Mouse (Mus musculus) liver, embryonic 15.5 days (tissue): ENCODE results near the gene Syt7. TPM values are rescaled to one million over a fixed set of nuclear protein-coding genes. Genes with fewer than 3 reads are reported as not detected.

Source experiments
- ATAC-seq: fragments of 200-750 bp; cut with Nextera tagmentation; 2 replicates; pipeline ENCODE4 v1.8.0; 2017; ENCODE audit warnings: moderate number of reproducible peaks, mild to moderate bottlenecking, moderate library complexity; ENCODE audit not compliant: insufficient read depth
- H3K27ac ChIP-seq: fragments of 300-500 bp; sonication (generic); replicated peaks from 2 replicates; pipeline ENCODE4 v1.5.1; 2015; ENCODE audit warnings: mild to moderate bottlenecking, inconsistent platforms
- H3K27me3 ChIP-seq: fragments of 300-500 bp; sonication (generic); 2 replicates; pipeline ENCODE4 v1.6.1; 2015; ENCODE audit warnings: mild to moderate bottlenecking, inconsistent platforms
- H3K36me3 ChIP-seq: fragments of 300-500 bp; sonication (generic); replicated peaks from 2 replicates; pipeline ENCODE4 v1.6.1; 2015; ENCODE audit warnings: moderate library complexity, mild to moderate bottlenecking, inconsistent platforms
- H3K4me1 ChIP-seq: fragments of 300-500 bp; sonication (generic); replicated peaks from 2 replicates; pipeline ENCODE4 v1.6.1; 2015; ENCODE audit warnings: inconsistent platforms
- H3K4me2 ChIP-seq: fragments of 300-500 bp; sonication (generic); 2 replicates; pipeline ENCODE4 v1.6.1; 2015; ENCODE audit warnings: moderate library complexity, mild to moderate bottlenecking, inconsistent platforms
- H3K4me3 ChIP-seq: fragments of 300-500 bp; sonication (generic); replicated peaks from 2 replicates; pipeline ENCODE4 v1.5.1; 2015; ENCODE audit warnings: mild to moderate bottlenecking, inconsistent platforms
- H3K9ac ChIP-seq: fragments of 300-500 bp; sonication (generic); 2 replicates; pipeline ENCODE4 v1.6.1; 2015; ENCODE audit warnings: moderate library complexity, mild to moderate bottlenecking, inconsistent platforms
- H3K9me3 ChIP-seq: fragments of 300-500 bp; sonication (generic); replicated peaks from 2 replicates; pipeline ENCODE4 v1.6.1; 2016; ENCODE audit warnings: inconsistent platforms
- WGBS: fragments of 180-500 bp; shearing (Covaris S2); methylation state at CpG from one replicate; pipeline ENCODE4 v1.1.7; 2015; ENCODE audit warnings: mixed read lengths; ENCODE audit not compliant: insufficient replicate concordance; 5-methylcytosine and 5-hydroxymethylcytosine counted together
- polyA plus RNA-seq: library from polyadenylated mRNA; unstranded; fragments of >200 nt; fragmentation: Nextera tagmentation; extraction: Ambion mirVana; gene quantifications from 2 replicates; pipeline ENCODE4 v1.2.1, GENCODE M21; 2015

Syt7 gene
- polyA plus RNA-seq, 1 experiment from 2014 or later, result 0.10 TPM

DNA sequence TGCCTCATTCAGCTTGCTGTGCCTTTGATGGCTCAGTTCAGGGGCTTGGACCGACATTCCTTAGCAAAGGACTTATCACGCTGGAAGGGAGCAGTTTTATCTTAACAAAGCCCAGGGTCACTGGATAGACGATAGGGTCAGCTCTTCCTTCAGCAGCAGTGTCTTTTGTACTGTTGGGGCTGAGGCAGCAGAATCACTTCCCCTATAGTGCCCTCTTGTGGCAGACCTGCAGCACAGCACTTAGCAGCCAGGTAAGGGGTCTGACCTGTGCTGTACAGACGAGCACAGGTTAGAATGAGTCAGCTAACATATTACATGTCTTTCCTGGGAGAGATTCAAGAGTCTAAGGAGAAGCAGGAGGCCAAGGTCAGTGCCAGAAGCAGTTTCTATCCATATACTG lies 113.7 kb downstream of the Syt7 start:
- 18% methylated on average over 4 of the region's 4 CpGs for WGBS
- no peak overlapping the region for H3K4me3 ChIP-seq
- peaks cover 79% of the 10 kb centered on the region for H3K36me3 ChIP-seq
- no peak overlapping the region for H3K4me2 ChIP-seq
- ATAC-seq, result no peak; the same call in 1 of the 2 replicates
- no peaks in the 10 kb centered on the region for H3K27me3 ChIP-seq
- H3K9ac ChIP-seq, result no peak overlapping the region
- H3K27ac ChIP-seq, result no peak overlapping the region
- no peaks in the 10 kb centered on the region for H3K4me1 ChIP-seq
- H3K9me3 ChIP-seq, result no peaks in the 10 kb centered on the region

Other genes starting within 250 kb of the Syt7 start
- 73.6 and 80.7 TPM in 2 replicates for gene Fads1, start 206.2 kb upstream of the Syt7 start, polyA plus RNA-seq
- 254 and 296 TPM in 2 replicates for gene Tmem258, start 185.1 kb upstream of the Syt7 start, polyA plus RNA-seq
- 136 and 142 TPM in 2 replicates for gene Fen1, start 184.9 kb upstream of the Syt7 start, polyA plus RNA-seq
- gene Myrf, start 148.3 kb upstream of the Syt7 start, polyA plus RNA-seq, result 2.6 and 3.2 TPM in 2 replicates
- 0.22 and 0.37 TPM in 2 replicates for gene Dagla, start 84.2 kb upstream of the Syt7 start, polyA plus RNA-seq
- 0.07 TPM in 1 of 2 replicates, not detected in the other for gene Lrrc10b, start 68.4 kb downstream of the Syt7 start, polyA plus RNA-seq
- gene Ppp1r32, start 93.8 kb downstream of the Syt7 start, polyA plus RNA-seq, result not detected in 2 replicates
- 11.1 and 12.3 TPM in 2 replicates for gene Cpsf7, start 136.2 kb downstream of the Syt7 start, polyA plus RNA-seq
- gene Sdhaf2, start 137.1 kb downstream of the Syt7 start, polyA plus RNA-seq, result 26.3 and 26.6 TPM in 2 replicates
- gene Tmem216, start 167.1 kb downstream of the Syt7 start, polyA plus RNA-seq, result 11.7 and 12.1 TPM in 2 replicates
- gene Cyb561a3, start 188.1 kb downstream of the Syt7 start, polyA plus RNA-seq, result 14.5 and 18.0 TPM in 2 replicates
- 10.9 and 11.6 TPM in 2 replicates for gene Tmem138, start 188.3 kb downstream of the Syt7 start, polyA plus RNA-seq
- 151 and 177 TPM in 2 replicates for gene Ddb1, start 216.2 kb downstream of the Syt7 start, polyA plus RNA-seq
- gene Tkfc, start 216.6 kb downstream of the Syt7 start, polyA plus RNA-seq, result 27.1 and 33.0 TPM in 2 replicates
- 11.8 and 11.9 TPM in 2 replicates for gene Vwce, start 245.1 kb downstream of the Syt7 start, polyA plus RNA-seq